Mouse (Mus musculus): Measurements from ENCODE around the gene Trpc1. TPM values are rescaled to one million over a fixed set of nuclear protein-coding genes. Genes with fewer than 3 reads are reported as not detected.

The Trpc1 gene
- polyA plus RNA-seq, 1 experiment from 2014 or later, result 3.0 TPM

DNA sequence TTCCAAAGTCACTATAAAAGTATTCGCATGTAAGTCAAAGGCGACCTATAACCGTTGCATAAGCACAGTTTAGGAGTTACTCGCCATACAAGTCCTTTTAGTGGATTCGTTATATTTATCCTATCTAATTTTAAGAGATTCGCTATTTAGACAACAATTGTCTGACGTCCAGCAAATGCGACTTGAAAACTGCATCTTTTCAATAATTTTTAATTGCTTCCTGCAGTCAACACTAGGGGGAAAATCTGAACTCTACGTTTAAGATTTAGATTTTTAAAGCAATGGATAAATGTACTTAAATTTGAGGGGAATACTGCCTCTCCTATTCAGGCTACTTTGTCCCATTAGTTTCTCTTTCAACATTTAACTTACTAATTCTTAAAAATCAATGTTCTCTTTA is 571 bp upstream of the Trpc1 start:
- H3K4me3 ChIP-seq (replicated peaks), result 0 out of 2 replicates have a peak overlapping the region, but pooled peaks have one; percentile 85
- H3K36me3 ChIP-seq, result no peaks in the 10 kb centered on the region
- no peak overlapping the region for H3K9ac ChIP-seq
- H3K4me1 ChIP-seq (replicated peaks), result 0 out of 2 replicates have a peak, but pooled peaks cover 5% of the 10 kb centered on the region
- 36% methylated on average over 9 of the region's 9 CpGs for WGBS
- peak; percentile 6; the same call in 1 of the 2 replicates for ATAC-seq
- no peaks in the 10 kb centered on the region for H3K27me3 ChIP-seq (replicated peaks)
- no peak overlapping the region for H3K27ac ChIP-seq
- H3K4me2 ChIP-seq (replicated peaks), result peak overlapping the region; percentile 89
- H3K9me3 ChIP-seq, result no peaks in the 10 kb centered on the region

GRCm38 (mm10) chr9:95749461-95749928 is 680 bp downstream of the Trpc1 start:
- peak; percentile 70 for ATAC-seq
- peak overlapping the region; percentile 89 for H3K4me2 ChIP-seq (replicated peaks)
- no peaks in the 10 kb centered on the region for H3K36me3 ChIP-seq
- no peak overlapping the region for H3K27ac ChIP-seq
- under 1% methylated on average over 34 of the region's 34 CpGs for WGBS
- H3K4me1 ChIP-seq (replicated peaks), result peaks cover 8% of the 10 kb centered on the region; the same call in 1 of the 2 replicates
- H3K4me3 ChIP-seq (replicated peaks), result peak overlapping the region; percentile 85
- no peaks in the 10 kb centered on the region for H3K27me3 ChIP-seq (replicated peaks)
- H3K9me3 ChIP-seq, result no peaks in the 10 kb centered on the region
- peak overlapping the region; percentile 78 for H3K9ac ChIP-seq

- no peak overlapping the region for H3K9ac ChIP-seq
- H3K9me3 ChIP-seq, result no peaks in the 10 kb centered on the region
- WGBS, result 82% methylated on average over 5 of the region's 5 CpGs
- H3K4me3 ChIP-seq (replicated peaks), result no peak overlapping the region
- H3K4me2 ChIP-seq (replicated peaks), result no peak overlapping the region
- H3K27me3 ChIP-seq (replicated peaks), result no peaks in the 10 kb centered on the region
- no peak overlapping the region for H3K27ac ChIP-seq
- H3K4me1 ChIP-seq (replicated peaks), result peaks cover 8% of the 10 kb centered on the region; the same call in 1 of the 2 replicates
- no peaks in the 10 kb centered on the region for H3K36me3 ChIP-seq
- no peak for ATAC-seq
Measured at GRCm38 (mm10) chr9:95747298-95747697, 2.9 kb downstream of the Trpc1 start.

DNA sequence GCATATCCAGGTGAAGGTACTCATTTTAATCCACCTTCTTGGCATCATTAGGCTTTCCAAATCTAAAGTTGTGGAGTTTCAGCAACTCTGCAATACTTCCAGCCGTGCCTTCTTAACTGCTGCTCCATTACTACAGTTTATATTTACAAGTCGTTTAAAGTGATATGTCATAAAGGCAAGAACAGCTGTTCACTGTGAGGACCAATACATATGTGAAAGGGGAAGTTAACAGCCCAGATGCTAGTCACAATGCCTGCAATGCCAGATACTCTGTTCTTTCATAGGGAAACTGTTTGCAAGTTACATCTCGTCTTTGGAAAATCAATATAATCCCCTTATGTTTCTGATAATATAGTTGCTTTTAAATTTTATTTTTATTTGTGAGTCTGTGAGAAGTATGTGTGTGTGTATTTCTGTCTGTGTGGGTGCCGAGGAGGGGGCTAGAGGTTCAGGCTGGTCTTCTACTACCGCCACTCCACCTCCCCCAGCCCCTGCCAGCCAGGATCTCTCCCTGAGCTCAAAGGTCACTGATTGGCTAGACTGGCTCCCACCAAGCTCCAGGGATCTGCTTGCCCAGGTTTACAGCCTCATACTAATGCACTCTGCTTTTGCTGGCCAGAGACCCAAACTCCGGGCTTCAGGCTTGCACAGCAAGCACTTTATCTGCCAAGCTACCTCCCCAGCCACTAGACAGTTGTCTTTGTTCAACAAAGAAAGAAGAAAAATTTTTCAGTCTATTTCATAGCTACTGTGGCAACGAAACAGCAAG is 5.1 kb downstream of the Trpc1 start:
- Histone ChIP-seq H3K4me1 (replicated peaks) (peaks cover 8% of the 10 kb centered on the region; the same call in 1 of the 2 replicates), H3K36me3 (no peaks in the 10 kb centered on the region), H3K27ac (no peak overlapping the region), H3K27me3 (replicated peaks) (no peaks in the 10 kb centered on the region), H3K9me3 (no peaks in the 10 kb centered on the region), H3K4me2 (replicated peaks) (no peak overlapping the region), H3K4me3 (replicated peaks) (no peak overlapping the region), H3K9ac (no peak overlapping the region)
- 48% methylated on average over 7 of the region's 7 CpGs for WGBS
- no peak for ATAC-seq

- H3K4me1 ChIP-seq (replicated peaks), result no peaks in the 10 kb centered on the region
- no peaks in the 10 kb centered on the region for H3K27me3 ChIP-seq (replicated peaks)
- H3K9me3 ChIP-seq, result no peaks in the 10 kb centered on the region
- H3K9ac ChIP-seq, result no peak overlapping the region
- no peak overlapping the region for H3K4me3 ChIP-seq (replicated peaks)
- H3K36me3 ChIP-seq, result no peaks in the 10 kb centered on the region
- H3K4me2 ChIP-seq (replicated peaks), result no peak overlapping the region
- H3K27ac ChIP-seq, result no peak overlapping the region
- ATAC-seq, result no peak
Measured at GRCm38 (mm10) chr9:95736238-95736637, 13.9 kb downstream of the Trpc1 start.

DNA sequence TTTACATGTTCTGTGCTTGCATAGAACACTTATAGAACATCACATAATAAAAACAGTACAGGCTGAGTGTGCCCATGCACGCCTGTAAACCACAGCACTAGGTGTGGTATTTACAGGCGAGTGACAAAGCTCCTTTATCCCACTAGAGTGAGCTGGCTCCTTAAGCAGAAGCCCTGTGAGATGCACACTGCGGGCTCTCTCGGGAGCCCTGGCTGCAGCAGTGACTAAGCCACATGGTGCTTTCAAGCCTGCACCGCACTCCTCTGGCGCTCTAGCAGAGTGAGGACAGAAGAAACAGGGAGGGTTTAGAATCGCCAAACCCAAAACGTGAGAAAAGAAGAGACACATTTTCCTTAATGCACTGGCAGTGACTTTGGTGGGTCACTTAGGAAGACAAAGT is 37.6 kb downstream of the Trpc1 start:
- Histone ChIP-seq H3K27ac (no peak overlapping the region), H3K27me3 (replicated peaks) (no peaks in the 10 kb centered on the region), H3K9me3 (no peaks in the 10 kb centered on the region), H3K4me2 (replicated peaks) (no peak overlapping the region), H3K9ac (no peak overlapping the region), H3K36me3 (no peaks in the 10 kb centered on the region), H3K4me3 (replicated peaks) (no peak overlapping the region), H3K4me1 (replicated peaks) (no peaks in the 10 kb centered on the region)
- no peak for ATAC-seq
- 45% methylated on average over 8 of the region's 8 CpGs for WGBS

DNA sequence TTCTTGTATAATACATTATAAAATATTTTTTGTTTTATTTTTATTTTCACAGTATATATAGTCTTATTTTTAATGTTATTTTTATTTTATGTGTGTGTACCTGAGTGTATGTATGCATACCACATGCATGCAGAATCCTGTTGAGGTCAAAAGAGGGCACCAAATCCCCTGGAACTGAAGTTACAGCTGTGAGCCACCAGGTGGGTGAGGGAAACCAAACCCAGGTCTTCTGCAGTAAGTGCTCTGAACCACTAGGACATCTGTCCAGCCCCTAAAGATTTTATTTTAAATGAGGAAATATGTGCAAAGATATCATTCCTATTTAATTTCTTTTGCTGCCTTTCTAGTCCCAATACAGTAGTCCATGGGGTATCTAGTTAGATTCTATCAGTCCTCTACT is 41.2 kb downstream of the Trpc1 start:
- Histone ChIP-seq H3K4me2 (replicated peaks) (no peak overlapping the region), H3K36me3 (no peaks in the 10 kb centered on the region), H3K9me3 (no peaks in the 10 kb centered on the region), H3K4me3 (replicated peaks) (no peak overlapping the region), H3K9ac (no peak overlapping the region), H3K4me1 (replicated peaks) (no peaks in the 10 kb centered on the region), H3K27ac (no peak overlapping the region), H3K27me3 (replicated peaks) (no peaks in the 10 kb centered on the region)
- no peak for ATAC-seq

GRCm38 (mm10) chr9:95705371-95705770 is 44.8 kb downstream of the Trpc1 start:
- H3K9ac ChIP-seq, result no peak overlapping the region
- H3K4me2 ChIP-seq (replicated peaks), result no peak overlapping the region
- no peaks in the 10 kb centered on the region for H3K27me3 ChIP-seq (replicated peaks)
- H3K9me3 ChIP-seq, result no peaks in the 10 kb centered on the region
- no peak overlapping the region for H3K4me3 ChIP-seq (replicated peaks)
- no peak for ATAC-seq
- 84% methylated on average over 5 of the region's 5 CpGs for WGBS
- H3K36me3 ChIP-seq, result no peaks in the 10 kb centered on the region
- H3K27ac ChIP-seq, result no peak overlapping the region
- no peaks in the 10 kb centered on the region for H3K4me1 ChIP-seq (replicated peaks)

- WGBS, result 89% methylated on average over 3 of the region's 3 CpGs
- H3K9me3 ChIP-seq, result no peaks in the 10 kb centered on the region
Measured at GRCm38 (mm10) chr9:95704078-95704477, 46.1 kb downstream of the Trpc1 start.

GRCm38 (mm10) chr9:95699273-95699672 is 50.9 kb downstream of the Trpc1 start:
- Histone ChIP-seq H3K4me2 (replicated peaks) (no peak overlapping the region), H3K9me3 (no peaks in the 10 kb centered on the region), H3K4me3 (replicated peaks) (no peak overlapping the region), H3K36me3 (no peaks in the 10 kb centered on the region), H3K4me1 (replicated peaks) (no peaks in the 10 kb centered on the region), H3K27me3 (replicated peaks) (no peaks in the 10 kb centered on the region), H3K27ac (no peak overlapping the region), H3K9ac (no peak overlapping the region)
- ATAC-seq, result no peak
- 58% methylated on average over 4 of the region's 4 CpGs for WGBS

More at GRCm38 (mm10) chr9:95704078-95704477, 46.1 kb downstream of the Trpc1 start:
- Histone ChIP-seq H3K27me3 (replicated peaks) (no peaks in the 10 kb centered on the region), H3K36me3 (no peaks in the 10 kb centered on the region), H3K4me2 (replicated peaks) (no peak overlapping the region), H3K4me3 (replicated peaks) (no peak overlapping the region), H3K9ac (no peak overlapping the region), H3K4me1 (replicated peaks) (no peaks in the 10 kb centered on the region), H3K27ac (no peak overlapping the region)
- ATAC-seq, result no peak

- 60% methylated on average over 2 of the region's 2 CpGs for WGBS
- Histone ChIP-seq H3K4me2 (replicated peaks) (no peak overlapping the region), H3K27me3 (replicated peaks) (no peaks in the 10 kb centered on the region), H3K36me3 (no peaks in the 10 kb centered on the region), H3K4me1 (replicated peaks) (no peaks in the 10 kb centered on the region), H3K27ac (no peak overlapping the region), H3K9ac (no peak overlapping the region), H3K9me3 (no peaks in the 10 kb centered on the region), H3K4me3 (replicated peaks) (no peak overlapping the region)
- ATAC-seq, result no peak
Measured at GRCm38 (mm10) chr9:95697808-95698207, 52.4 kb downstream of the Trpc1 start.

GRCm38 (mm10) chr9:95696581-95696980 is 53.6 kb downstream of the Trpc1 start:
- no peak overlapping the region for H3K27ac ChIP-seq
- H3K4me1 ChIP-seq (replicated peaks), result no peaks in the 10 kb centered on the region
- no peaks in the 10 kb centered on the region for H3K36me3 ChIP-seq
- H3K27me3 ChIP-seq (replicated peaks), result no peaks in the 10 kb centered on the region
- WGBS, result 35% methylated on average over 6 of the region's 6 CpGs
- no peaks in the 10 kb centered on the region for H3K9me3 ChIP-seq
- ATAC-seq, result no peak
- H3K9ac ChIP-seq, result no peak overlapping the region
- no peak overlapping the region for H3K4me3 ChIP-seq (replicated peaks)
- H3K4me2 ChIP-seq (replicated peaks), result no peak overlapping the region

GRCm38 (mm10) chr9:95695023-95695422 is 55.2 kb downstream of the Trpc1 start:
- no peak for ATAC-seq
- Histone ChIP-seq H3K9me3 (no peaks in the 10 kb centered on the region), H3K27ac (no peak overlapping the region), H3K4me3 (replicated peaks) (no peak overlapping the region), H3K9ac (no peak overlapping the region), H3K4me2 (replicated peaks) (no peak overlapping the region), H3K36me3 (no peaks in the 10 kb centered on the region), H3K4me1 (replicated peaks) (no peaks in the 10 kb centered on the region), H3K27me3 (replicated peaks) (no peaks in the 10 kb centered on the region)
- WGBS, result 84% methylated on average over 15 of the region's 15 CpGs
